17 mouse cellular contexts compared by ENCODE assay signal in the genomic region with DNA sequence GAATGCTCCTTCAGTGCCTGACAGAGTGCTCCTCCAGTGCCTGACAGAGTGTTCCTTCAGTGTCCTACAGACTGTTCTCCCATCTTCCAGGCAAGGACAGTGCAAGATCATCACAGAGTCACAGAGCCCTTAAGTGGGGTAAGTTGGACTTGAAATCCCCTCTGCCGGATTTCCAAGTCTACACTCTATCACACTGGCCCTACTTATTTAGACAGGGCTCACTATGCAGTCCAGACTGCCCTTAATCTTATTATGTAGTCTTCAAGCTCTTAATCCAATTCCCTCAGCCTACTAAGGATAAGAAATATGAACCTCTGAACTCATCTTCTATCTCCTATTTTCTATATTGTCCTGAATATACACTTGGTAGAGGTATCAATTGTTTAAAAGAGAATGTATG. TPM values are rescaled to one million over a fixed set of nuclear protein-coding genes. Genes with fewer than 3 reads are reported as not detected.
"Had no signal": no experiment of that assay in that cellular context is flagged by ENCODE, and none has a peak within 500 bp of the region (broad histone marks: within the 10 kb centered on the region; RNA-seq: fewer than 3 reads in every experiment).

No protein-coding gene starts in this region.

- H3K27ac ChIP-seq: neural tube, embryonic 12.5 days; neural tube, embryonic 13.5 days; neural tube, embryonic 15.5 days; stomach, embryonic 15.5 days; stomach, postnatal 0 days had no signal

- DNase-seq: right cerebral cortex, adult 18-20 months; right cerebral cortex, postnatal 14 days; right cerebral cortex, postnatal 25 days; right cerebral cortex, postnatal 4 days; spleen, adult 18-20 months; thymus, adult 18-20 months; thymus, adult 2 months; thymus, postnatal 14 days; thymus, postnatal 25 days; thymus, postnatal 36 days; thymus, postnatal 4 days had no signal

- H3K36me3 ChIP-seq: neural tube, embryonic 12.5 days; neural tube, embryonic 13.5 days; neural tube, embryonic 15.5 days; stomach, embryonic 15.5 days had no signal

- H3K27me3 ChIP-seq: neural tube, embryonic 12.5 days; neural tube, embryonic 13.5 days; neural tube, embryonic 15.5 days; stomach, embryonic 15.5 days had no signal

- H3K4me1 ChIP-seq: neural tube, embryonic 12.5 days; stomach, embryonic 15.5 days had no signal

- H3K9ac ChIP-seq: neural tube, embryonic 12.5 days; neural tube, embryonic 13.5 days; neural tube, embryonic 15.5 days; stomach, embryonic 15.5 days had no signal

- H3K4me2 ChIP-seq: neural tube, embryonic 12.5 days; neural tube, embryonic 13.5 days; neural tube, embryonic 15.5 days; stomach, embryonic 15.5 days had no signal

- H3K9me3 ChIP-seq: neural tube, embryonic 12.5 days; neural tube, embryonic 13.5 days; neural tube, embryonic 15.5 days; stomach, embryonic 15.5 days had no signal

- H3K4me3 ChIP-seq: neural tube, embryonic 12.5 days; neural tube, embryonic 13.5 days; neural tube, embryonic 15.5 days; stomach, embryonic 15.5 days had no signal

RNA-seq across cellular contexts. Expression of a gene that starts 19.1 kb away (rescaled TPM):
- total RNA-seq: neutrophil, adult 5-6 weeks had no signal
